Mouse (Mus musculus): Measurements from ENCODE around the gene Rab37.

- no peak for TF ChIP-seq CTCF (IDR thresholded peaks at IDR 0.05; ENCODE audit: low read depth)
- TF ChIP-seq EP300 (optimal IDR thresholded peaks at IDR 0.05) = no peak
These were observed 29.2 kb upstream of the Rab37 start, which contains the start of gene Cd300e for GRCm38 (mm10) chr11:115062077-115062476.
